Mouse (Mus musculus) thymus, adult 2 months (tissue): ENCODE measurements around the gene Lhx3.

ENCODE experiments used
- CTCF ChIP-seq: fragments of 200-500 bp; IDR thresholded peaks from 2 replicates; pipeline ENCODE4 v1.5.1; 2012; ENCODE audit warnings: mild to moderate bottlenecking, control low read depth, low read length, moderate library complexity, borderline replicate concordance; ENCODE audit not compliant: control insufficient read depth, poor library complexity, insufficient read depth; ENCODE audit errors: extremely low read depth
- POLR2A ChIP-seq: fragments of 200-500 bp; IDR thresholded peaks from 2 replicates; pipeline ENCODE4 v1.6.1; 2012; ENCODE audit warnings: mild to moderate bottlenecking, low read length, control low read depth, moderate library complexity; ENCODE audit not compliant: control insufficient read depth, poor library complexity, insufficient read depth; ENCODE audit errors: extremely low read depth

- TF ChIP-seq CTCF = no peak
- TF ChIP-seq POLR2A = no peak
Observed at GRCm38 (mm10) chr2:26175191-26175590, 32.9 kb downstream of the Lhx3 start.
